Mouse (Mus musculus): Measurements from ENCODE around the gene Sec24d.

The Sec24d gene

GRCm38 (mm10) chr3:123298283-123298682, 31.0 kb downstream of the Sec24d start:
- DNase-seq (ENCODE audit: low spot score) = no peak

DNA sequence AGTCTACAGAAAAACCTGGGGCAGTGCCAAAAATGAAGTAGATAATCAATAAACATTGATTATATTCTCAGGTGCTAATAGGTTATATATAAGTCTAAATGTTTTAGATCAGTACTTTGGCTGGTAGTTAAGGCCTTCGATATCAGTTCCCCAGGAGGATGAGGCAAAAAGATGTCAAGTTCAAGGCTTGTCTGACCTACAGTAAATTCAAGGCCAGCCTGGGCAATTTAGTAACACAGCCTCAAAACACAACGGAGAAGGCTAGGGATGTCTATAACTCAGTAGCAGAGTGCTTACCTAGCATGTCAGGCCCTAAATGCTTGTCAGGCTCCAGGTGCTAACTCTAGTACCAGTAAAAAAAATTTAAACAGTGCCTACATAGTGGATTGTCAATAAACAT, 34.3 kb downstream of the Sec24d start:
- no peak for DNase-seq (ENCODE audit: low spot score)

GRCm38 (mm10) chr3:123305611-123306010, 38.4 kb downstream of the Sec24d start:
- no peak for DNase-seq (ENCODE audit: low spot score)

DNA sequence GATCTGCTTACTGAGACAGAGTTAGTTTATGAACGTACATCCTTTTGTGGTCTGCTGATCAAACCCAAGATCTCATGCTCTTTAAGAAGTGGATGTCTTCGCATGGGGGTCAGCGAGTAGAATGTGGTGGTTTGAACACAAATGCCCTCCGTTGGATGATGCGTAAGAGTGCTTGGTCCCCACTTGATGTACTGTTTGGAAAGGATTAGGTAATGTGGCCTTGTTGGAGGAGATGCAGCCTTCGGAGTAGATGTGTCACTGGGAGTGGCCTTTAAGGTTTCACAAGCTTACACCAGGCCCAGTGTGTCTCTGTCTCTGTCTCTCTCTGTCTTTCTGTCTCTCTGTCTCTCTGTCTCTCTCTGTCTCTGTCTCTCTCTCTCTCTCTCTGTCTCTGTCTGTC, 40.2 kb downstream of the Sec24d start:
- DNase-seq (ENCODE audit: low spot score) = no peak

DNA sequence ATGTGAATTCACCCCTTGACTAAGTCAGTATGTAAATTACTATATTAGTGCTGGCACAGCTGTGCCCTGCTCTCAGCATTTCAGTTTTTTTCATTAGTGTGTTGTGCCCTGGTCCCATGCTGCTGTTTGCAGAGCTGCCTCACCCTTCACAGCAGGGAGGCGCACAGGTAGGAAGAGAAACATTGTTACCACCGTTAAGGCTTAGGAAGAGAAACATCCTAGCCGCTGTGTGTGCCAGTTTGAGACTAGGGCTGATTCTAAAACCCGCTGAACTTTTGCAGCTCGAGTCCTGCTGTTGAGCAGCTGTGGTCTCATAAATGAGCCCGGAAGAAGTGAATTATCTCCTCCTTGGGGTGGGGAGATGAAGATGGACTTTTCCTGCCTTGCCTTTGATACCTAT, 41.9 kb downstream of the Sec24d start:
- no peak for DNase-seq (ENCODE audit: low spot score)

- no peak for DNase-seq (ENCODE audit: low spot score)
These were observed 45.3 kb downstream of the Sec24d start for GRCm38 (mm10) chr3:123312477-123313062.

GRCm38 (mm10) chr3:123313477-123313876, 46.2 kb downstream of the Sec24d start:
- no peak for DNase-seq (ENCODE audit: low spot score)

GRCm38 (mm10) chr3:123313920-123314614, 46.8 kb downstream of the Sec24d start:
- no peak for DNase-seq (ENCODE audit: low spot score)

DNA sequence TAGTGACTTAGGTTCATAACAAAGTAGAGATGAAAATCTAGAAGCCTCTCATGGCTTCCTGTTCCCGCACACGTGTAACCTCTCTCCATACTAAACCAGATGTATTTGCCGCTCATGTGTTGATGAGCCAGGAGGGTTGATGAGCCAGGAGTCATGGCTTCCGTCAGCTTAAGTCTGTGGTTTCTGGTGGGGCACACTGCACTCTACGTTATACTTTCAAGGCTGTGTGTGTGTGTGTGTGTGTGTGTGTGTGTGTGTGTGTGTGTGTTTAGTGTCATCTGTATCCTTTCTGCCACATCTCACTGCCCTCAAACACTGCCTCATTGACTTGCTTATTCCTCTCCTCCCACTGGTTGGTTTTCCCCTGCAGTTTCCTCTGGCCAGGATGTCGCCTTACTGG, 48.8 kb downstream of the Sec24d start:
- no peak for DNase-seq (ENCODE audit: low spot score)

DNA sequence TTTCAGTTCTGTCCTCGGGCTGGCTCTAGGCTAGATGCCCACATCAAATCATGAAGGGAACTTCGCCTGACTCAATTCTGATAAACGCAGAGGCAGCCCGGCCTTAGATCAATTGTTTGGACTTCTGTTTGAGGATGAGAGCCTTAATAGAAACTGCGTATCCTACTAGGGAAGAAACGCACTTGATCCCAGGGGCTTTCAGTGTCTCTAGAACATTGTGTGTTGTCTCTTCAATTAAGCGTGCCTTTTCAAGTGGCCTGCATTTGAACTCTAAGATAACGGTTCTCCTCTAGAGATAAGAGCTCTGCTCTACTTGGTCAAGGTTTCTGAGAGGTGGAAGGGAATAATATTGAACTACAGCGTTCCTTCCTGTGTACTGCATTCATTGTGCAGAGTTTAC, 49.8 kb downstream of the Sec24d start:
- no peak for DNase-seq (ENCODE audit: low spot score)

- DNase-seq (ENCODE audit: low spot score) = no peak
These were observed 53.1 kb downstream of the Sec24d start for GRCm38 (mm10) chr3:123320341-123320740.

GRCm38 (mm10) chr3:123321612-123322011, 54.4 kb downstream of the Sec24d start:
- DNase-seq (ENCODE audit: low spot score) = peak; percentile 31

- DNase-seq (ENCODE audit: low spot score) = no peak
These were observed 54.9 kb downstream of the Sec24d start for GRCm38 (mm10) chr3:123322147-123322546.

DNA sequence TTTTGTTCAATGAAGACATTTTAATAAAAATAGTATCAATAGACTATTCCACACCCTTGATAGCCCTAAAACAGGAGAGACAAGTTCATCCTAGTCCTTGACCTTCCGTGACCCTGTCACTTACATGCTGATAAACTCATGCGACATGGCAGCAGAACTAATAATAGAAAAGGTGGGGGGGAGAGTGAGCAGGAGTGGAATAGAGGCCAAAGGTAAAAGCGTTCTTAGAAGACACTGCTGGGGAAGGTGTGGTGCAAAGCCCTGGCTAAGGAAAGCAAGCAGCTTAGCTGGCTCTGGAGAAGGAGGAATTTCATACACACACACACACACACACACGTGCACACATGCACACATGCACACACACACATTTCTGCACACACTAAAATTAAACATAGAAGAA, 57.1 kb downstream of the Sec24d start:
- no peak for DNase-seq (ENCODE audit: low spot score)

GRCm38 (mm10) chr3:123329251-123329650, 62.0 kb downstream of the Sec24d start:
- peak; percentile 45 for DNase-seq (ENCODE audit: low spot score)

DNA sequence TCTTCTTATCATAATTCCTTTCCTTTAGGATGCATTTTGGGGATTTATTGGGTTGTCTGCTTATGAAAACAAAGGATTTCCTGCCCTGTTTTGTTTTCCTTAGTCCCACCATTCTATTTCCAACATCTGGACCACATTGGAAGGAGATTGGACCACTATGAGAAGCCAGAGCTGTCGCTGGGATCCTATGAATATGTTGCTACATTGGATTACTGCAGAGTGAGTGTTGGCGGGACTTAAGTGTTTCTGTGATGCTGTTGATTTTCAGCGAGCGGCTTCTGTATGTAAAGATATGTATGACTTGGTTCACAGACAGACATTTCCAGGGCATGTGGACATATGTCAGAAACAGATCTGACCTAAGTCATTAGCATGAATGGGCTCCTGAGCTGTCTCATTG, 63.0 kb downstream of the Sec24d start:
- no peak for DNase-seq (ENCODE audit: low spot score)

DNA sequence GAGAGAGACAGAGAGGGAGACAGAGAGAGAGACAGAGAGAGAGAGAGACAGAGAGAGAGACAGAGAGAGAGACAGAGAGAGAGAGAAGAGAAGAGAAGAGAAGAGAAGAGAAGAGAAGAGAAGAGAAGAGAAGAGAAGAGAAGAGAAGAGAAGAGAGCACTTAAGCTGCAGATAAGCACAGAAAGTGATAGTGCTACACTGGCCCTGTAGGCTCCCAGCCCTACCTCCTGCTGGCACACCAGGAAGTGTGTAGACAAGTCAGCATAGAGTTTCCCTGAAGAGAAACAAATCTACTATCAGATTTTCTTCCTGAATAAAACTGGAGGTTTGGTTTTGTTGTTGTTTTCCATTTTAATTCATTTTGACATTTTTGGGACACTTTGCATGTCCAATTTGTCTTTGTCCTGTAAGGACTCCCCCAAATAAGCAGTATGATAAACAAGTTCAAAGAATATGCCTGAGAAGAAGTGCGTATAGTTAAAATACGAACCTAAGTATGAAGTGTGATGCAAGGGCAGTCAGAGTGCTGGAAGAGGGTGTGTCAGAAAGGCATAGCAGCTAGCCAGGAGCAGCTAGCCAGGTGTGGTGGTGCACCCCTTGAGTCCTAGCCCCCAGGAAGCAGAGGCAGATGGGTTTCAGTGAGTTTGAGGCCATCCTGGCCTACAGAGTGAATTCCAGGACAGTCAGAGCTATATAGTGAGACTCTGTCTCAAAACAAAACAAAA, 65.2 kb downstream of the Sec24d start:
- no peak for DNase-seq (ENCODE audit: low spot score)

DNA sequence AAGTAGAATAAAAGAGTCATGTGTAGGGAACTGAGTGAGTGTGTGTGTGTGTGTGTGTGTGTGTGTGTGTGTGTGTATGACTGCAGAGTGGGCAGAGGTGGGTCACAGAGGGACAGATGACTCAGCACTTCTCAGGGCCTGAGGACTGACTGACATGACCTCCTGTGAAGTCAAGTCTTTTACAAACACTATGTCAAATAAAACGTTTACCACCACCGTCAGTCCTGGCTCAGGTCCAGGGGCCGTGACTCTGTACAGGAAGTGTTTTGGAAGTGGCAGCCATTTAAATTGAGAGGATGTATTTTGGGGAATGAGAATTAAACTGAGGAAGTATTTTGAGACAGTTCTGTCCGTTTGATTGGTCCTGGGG, 65.8 kb downstream of the Sec24d start:
- no peak for DNase-seq (ENCODE audit: low spot score)

- no peak for DNase-seq (ENCODE audit: low spot score)
These were observed 67.7 kb downstream of the Sec24d start for GRCm38 (mm10) chr3:123334947-123335346.

DNA sequence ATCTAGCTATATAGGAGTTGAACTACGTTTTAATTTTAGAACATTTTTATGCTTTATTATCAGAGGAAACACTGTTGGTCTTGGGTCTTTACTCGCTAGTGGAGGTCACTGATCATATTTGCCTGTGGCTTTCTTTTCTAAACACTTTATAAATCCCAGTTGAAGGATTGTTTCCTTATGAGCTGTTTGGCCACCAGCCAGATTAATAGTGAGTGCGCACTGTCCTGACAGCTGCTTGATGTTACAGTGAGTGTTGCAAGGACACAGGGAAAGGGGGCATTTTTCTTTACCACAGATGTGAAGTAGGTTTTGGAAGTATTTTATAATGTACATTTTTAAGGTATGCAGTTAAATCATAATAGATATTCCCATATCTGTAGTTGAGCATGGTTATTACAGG, 68.2 kb downstream of the Sec24d start:
- DNase-seq (ENCODE audit: low spot score) = no peak

GRCm38 (mm10) chr3:123336455-123336854, 69.2 kb downstream of the Sec24d start:
- DNase-seq (ENCODE audit: low spot score) = no peak

DNA sequence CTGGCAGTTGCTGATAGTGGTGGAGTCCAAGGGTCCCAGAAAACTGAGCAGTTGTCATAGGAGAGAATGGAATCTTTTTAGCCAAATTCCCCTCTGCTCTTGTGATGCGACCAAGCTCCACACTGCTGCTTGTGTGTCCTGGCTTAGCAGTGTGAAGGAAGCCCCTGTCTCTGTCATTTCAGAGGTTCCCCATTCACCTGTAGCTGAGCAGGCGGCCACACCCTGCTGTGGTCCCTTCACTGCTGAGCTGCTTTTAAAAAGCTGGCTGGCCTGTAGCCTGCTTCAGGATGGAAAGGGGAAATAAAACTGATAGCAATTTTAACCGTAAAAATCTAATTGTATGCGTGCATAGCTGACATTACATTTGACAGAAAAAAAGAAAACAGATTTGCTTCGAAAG, 69.7 kb downstream of the Sec24d start:
- no peak for DNase-seq (ENCODE audit: low spot score)

- DNase-seq (ENCODE audit: low spot score) = no peak
These were observed 70.6 kb downstream of the Sec24d start for GRCm38 (mm10) chr3:123337853-123338252.

Measured in urinary bladder, postnatal 25 days (tissue).